Mouse (Mus musculus) bone marrow, adult 2 months (tissue): ENCODE measurements around the gene Map4.

Experiments used
- CTCF ChIP-seq: fragments of 200-500 bp; IDR thresholded peaks from 2 replicates; pipeline ENCODE4 v1.5.1; 2011; ENCODE audit warnings: low read length, control low read depth; ENCODE audit not compliant: control insufficient read depth, insufficient read depth
- POLR2A ChIP-seq: fragments of 200-500 bp; IDR thresholded peaks from 2 replicates; pipeline ENCODE4 v1.6.1; 2011; ENCODE audit warnings: low read depth, mild to moderate bottlenecking, control low read depth, low read length, borderline replicate concordance; ENCODE audit not compliant: control insufficient read depth

- no peak for TF ChIP-seq CTCF
- no peak for TF ChIP-seq POLR2A
These were observed 34.8 kb upstream of the Map4 start for GRCm38 (mm10) chr9:109896253-109897150.
